Mouse (Mus musculus) embryonic facial prominence, embryonic 11.5 days (tissue): ENCODE measurements at regions not wholly inside any gene's neighbourhood (a gene's known extent, or its start where the extent isn't known, plus 50 kb on each side); places are given as distances from the start of the nearest gene placed in this dataset.

Experiments used
- ATAC-seq: fragments of 200-750 bp; cut with Nextera tagmentation; replicated peaks from 2 replicates; pipeline ENCODE4 v1.8.0; 2017; ENCODE audit warnings: low read depth; ENCODE audit not compliant: insufficient number of reproducible peaks, low FRiP score, low TSS enrichment
- DNase-seq: peaks from one replicate; pipeline ENCODE4 v3.0.0-alpha.2; 2015; ENCODE audit warnings: low spot score
- H3K27ac ChIP-seq: fragments of 300-500 bp; sonication (generic); replicated peaks from 2 replicates; pipeline ENCODE4 v1.5.1; 2014; ENCODE audit warnings: mild to moderate bottlenecking, low read depth, low read length, control low read depth
- H3K27me3 ChIP-seq: fragments of 300-500 bp; sonication (generic); 2 replicates; pipeline ENCODE4 v1.6.1; 2014; ENCODE audit warnings: mild to moderate bottlenecking, low read length, moderate library complexity, mixed read lengths; ENCODE audit not compliant: control insufficient read depth, insufficient read depth
- H3K36me3 ChIP-seq: fragments of 300-500 bp; sonication (generic); replicated peaks from 2 replicates; pipeline ENCODE4 v1.6.1; 2014; ENCODE audit warnings: low read depth, mild to moderate bottlenecking, low read length, moderate library complexity, mixed read lengths; ENCODE audit not compliant: control insufficient read depth, insufficient read depth
- H3K4me1 ChIP-seq: fragments of 300-500 bp; sonication (generic); 2 replicates; pipeline ENCODE4 v1.6.1; 2014; ENCODE audit warnings: low read length, mixed read lengths; ENCODE audit not compliant: control insufficient read depth, insufficient read depth
- H3K4me2 ChIP-seq: fragments of 300-500 bp; sonication (generic); 2 replicates; pipeline ENCODE4 v1.6.1; 2014; ENCODE audit warnings: low read depth, mild to moderate bottlenecking, control low read depth, low read length, moderate library complexity
- H3K4me3 ChIP-seq: fragments of 300-500 bp; sonication (generic); 2 replicates; pipeline ENCODE4 v1.5.1; 2014; ENCODE audit warnings: low read depth, low read length, control low read depth
- H3K9ac ChIP-seq: fragments of 300-500 bp; sonication (generic); replicated peaks from 2 replicates; pipeline ENCODE4 v1.6.1; 2014; ENCODE audit warnings: mild to moderate bottlenecking, control low read depth, low read length
- H3K9me3 ChIP-seq: fragments of 300-500 bp; sonication (generic); replicated peaks from 2 replicates; pipeline ENCODE4 v1.6.1; 2016; ENCODE audit warnings: mild to moderate bottlenecking, low read length, inconsistent platforms, mixed read lengths; ENCODE audit not compliant: control insufficient read depth
- WGBS: fragments of 180-500 bp; shearing (Covaris S2); extraction: QIAGEN DNeasy Blood & Tissue Kit; methylation state at CpG from one replicate; pipeline ENCODE4 v1.1.7; 2014; 5-methylcytosine and 5-hydroxymethylcytosine counted together

DNA sequence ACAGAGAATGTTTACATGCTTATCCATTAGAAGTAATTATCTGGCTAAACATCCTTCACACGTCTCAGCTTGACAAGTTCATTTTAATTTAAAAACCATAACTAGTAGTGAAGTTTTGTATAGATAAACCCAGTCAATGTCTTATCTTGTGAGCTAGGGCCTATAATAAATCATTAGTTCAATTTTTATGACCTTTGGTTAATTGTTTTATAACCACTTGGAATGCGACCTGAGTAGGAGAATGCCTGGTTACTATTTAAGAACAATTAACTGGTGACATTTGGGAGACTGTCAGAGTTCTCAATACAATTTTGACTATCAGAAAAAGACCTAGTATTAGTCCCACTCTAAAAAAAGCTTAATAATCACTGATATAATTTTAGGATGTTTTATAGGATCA, 813.6 kb downstream of the Gm9008 start:
- Histone ChIP-seq H3K27me3 (no peaks in the 10 kb centered on the region), H3K27ac (no peak overlapping the region), H3K4me1 (no peaks in the 10 kb centered on the region), H3K36me3 (no peaks in the 10 kb centered on the region), H3K9me3 (no peaks in the 10 kb centered on the region), H3K9ac (no peak overlapping the region), H3K4me2 (no peak overlapping the region), H3K4me3 (no peak overlapping the region)
- 79% methylated on average over 2 of the region's 2 CpGs for WGBS
- DNase-seq (no peak), ATAC-seq (no peak)

GRCm38 (mm10) chr6:75644363-75644720, 853.2 kb downstream of the Gm9008 start:
- Histone ChIP-seq H3K27me3 (no peaks in the 10 kb centered on the region), H3K4me3 (no peak overlapping the region), H3K36me3 (no peaks in the 10 kb centered on the region), H3K9me3 (no peaks in the 10 kb centered on the region), H3K4me1 (no peaks in the 10 kb centered on the region), H3K27ac (no peak overlapping the region), H3K4me2 (no peak overlapping the region), H3K9ac (no peak overlapping the region)
- 83% methylated on average over 2 of the region's 2 CpGs for WGBS
- ATAC-seq, result no peak
- no peak for DNase-seq

- no peak overlapping the region for H3K27ac ChIP-seq
- no peaks in the 10 kb centered on the region for H3K4me1 ChIP-seq
- WGBS, result 67% methylated on average over 2 of the region's 2 CpGs
- H3K27me3 ChIP-seq, result no peaks in the 10 kb centered on the region
- no peaks in the 10 kb centered on the region for H3K9me3 ChIP-seq
- no peak overlapping the region for H3K4me2 ChIP-seq
- no peak overlapping the region for H3K9ac ChIP-seq
- no peaks in the 10 kb centered on the region for H3K36me3 ChIP-seq
- DNase-seq, result no peak
- no peak overlapping the region for H3K4me3 ChIP-seq
- ATAC-seq, result no peak
These were observed 853.8 kb downstream of the Gm9008 start for GRCm38 (mm10) chr6:75643581-75644362.

DNA sequence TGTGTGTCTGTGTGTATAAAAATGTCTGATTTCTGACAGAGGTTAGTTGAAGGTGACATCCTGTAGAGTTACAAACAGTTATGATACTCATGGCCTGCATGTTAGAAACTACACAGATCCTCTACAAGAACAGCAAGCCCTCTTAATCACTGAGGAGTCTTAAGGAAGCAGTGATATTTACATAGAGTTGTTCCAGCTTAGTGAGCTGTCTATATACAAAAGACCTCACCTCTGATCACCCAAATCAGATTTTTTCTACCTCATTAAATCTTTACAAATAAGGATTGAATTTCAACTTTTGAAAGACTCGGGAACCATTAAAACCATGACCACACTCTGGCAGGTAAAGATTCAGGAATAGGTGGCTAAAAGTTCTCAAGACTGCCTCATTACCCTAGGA, 861.5 kb downstream of the Gm9008 start:
- WGBS, result 62% methylated on average over 1 of the region's 1 CpGs
- no peak for ATAC-seq

DNA sequence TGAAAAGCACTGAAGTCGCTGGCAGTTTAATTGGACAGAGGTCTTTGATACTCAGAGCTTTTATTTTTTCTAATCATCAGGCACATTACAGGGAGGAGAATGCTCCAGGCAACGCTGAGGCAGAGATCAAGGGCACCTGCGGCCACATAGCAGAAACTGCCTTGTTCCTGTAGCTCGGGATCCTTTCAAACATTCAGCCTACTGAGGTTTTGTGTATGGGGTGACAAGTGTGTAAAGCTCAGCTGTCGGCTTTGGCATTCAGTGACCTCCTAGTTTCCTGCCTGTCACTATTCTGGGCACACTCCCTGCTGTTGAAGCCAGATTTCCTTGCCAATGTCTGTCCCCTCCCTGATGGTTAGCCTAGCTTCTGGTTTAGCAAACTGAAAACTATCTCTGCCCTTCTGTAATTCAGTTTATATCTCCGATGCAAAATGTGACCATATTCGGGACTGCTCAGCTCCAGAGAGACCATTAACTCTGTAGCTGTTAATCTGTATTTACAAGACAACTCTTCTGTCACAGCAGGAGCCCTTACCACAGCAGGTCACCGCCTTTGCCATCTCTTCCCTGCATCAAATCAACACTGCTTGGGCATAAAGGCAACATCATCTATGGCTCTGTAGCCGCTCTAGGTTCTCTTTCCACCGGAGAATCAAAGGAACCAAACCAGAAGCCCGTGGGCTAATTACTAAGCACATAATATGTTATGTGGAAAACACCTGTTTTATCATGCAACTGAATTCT, 894.9 kb downstream of the Gm9008 start:
- no peak overlapping the region for H3K4me2 ChIP-seq
- 11% methylated on average over 11 of the region's 11 CpGs for WGBS
- no peaks in the 10 kb centered on the region for H3K9me3 ChIP-seq
- H3K36me3 ChIP-seq, result no peaks in the 10 kb centered on the region
- ATAC-seq (no peak; the same call in 1 of the 2 replicates), DNase-seq (peak; percentile 9)
- H3K4me3 ChIP-seq, result no peak overlapping the region
- H3K4me1 ChIP-seq, result no peaks in the 10 kb centered on the region
- H3K27me3 ChIP-seq, result no peaks in the 10 kb centered on the region
- H3K27ac ChIP-seq, result no peak overlapping the region
- no peak overlapping the region for H3K9ac ChIP-seq

More for the DNA sequence above, 861.5 kb downstream of the Gm9008 start:
- no peaks in the 10 kb centered on the region for H3K9me3 ChIP-seq
- no peak overlapping the region for H3K4me3 ChIP-seq
- no peak overlapping the region for H3K4me2 ChIP-seq
- H3K27me3 ChIP-seq, result no peaks in the 10 kb centered on the region
- no peak overlapping the region for H3K27ac ChIP-seq
- no peak overlapping the region for H3K9ac ChIP-seq
- H3K36me3 ChIP-seq, result no peaks in the 10 kb centered on the region
- no peak for DNase-seq
- H3K4me1 ChIP-seq, result no peaks in the 10 kb centered on the region

DNA sequence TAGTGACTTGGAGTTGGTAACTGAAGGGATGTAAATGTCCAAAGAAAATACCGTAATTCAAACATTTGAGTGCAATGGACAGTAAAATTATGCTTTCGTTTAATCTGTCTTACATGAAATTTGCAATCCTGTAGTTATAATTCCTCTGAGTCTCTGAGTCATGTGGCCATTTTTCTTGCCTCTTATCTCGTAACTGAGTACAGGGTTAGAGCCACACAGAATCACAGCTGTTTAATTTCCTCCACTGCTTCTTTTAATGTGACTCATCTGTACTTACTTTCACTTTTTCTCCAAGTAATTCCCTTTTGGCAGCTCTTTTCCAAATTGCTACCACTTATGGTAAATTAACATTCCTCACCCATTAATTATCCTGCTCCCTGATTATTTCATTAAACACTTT, 939.2 kb downstream of the Gm9008 start:
- Histone ChIP-seq H3K9me3 (no peaks in the 10 kb centered on the region), H3K27ac (no peak overlapping the region), H3K4me1 (no peaks in the 10 kb centered on the region), H3K36me3 (no peaks in the 10 kb centered on the region), H3K4me2 (no peak overlapping the region), H3K9ac (no peak overlapping the region), H3K27me3 (no peaks in the 10 kb centered on the region), H3K4me3 (no peak overlapping the region)
- ATAC-seq (no peak), DNase-seq (no peak)
- WGBS, result 72% methylated on average over 3 of the region's 3 CpGs

DNA sequence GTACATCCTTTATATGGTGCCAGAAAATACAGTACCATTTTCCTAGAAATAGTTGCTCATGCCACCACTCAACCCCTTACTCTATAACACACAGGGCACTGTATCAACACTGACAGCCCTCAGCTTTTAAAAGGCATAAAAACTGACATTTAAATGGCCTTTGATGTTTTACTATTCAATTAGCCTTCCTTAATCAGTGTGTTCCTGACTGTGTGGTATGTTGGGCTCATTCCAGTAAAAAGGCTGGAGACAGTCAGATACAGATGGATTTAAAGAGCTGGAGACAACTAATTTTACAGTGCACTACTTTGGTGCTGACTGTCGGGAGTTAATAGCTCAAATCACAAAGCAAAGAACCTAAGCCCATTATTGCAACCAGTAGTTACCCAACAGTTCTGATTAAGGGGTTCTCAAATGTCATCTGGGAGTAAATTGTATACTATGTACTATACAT, 955.3 kb downstream of the Gm9008 start:
- Histone ChIP-seq H3K4me3 (no peak overlapping the region), H3K9me3 (no peaks in the 10 kb centered on the region), H3K9ac (no peak overlapping the region), H3K36me3 (no peaks in the 10 kb centered on the region), H3K27ac (no peak overlapping the region), H3K4me1 (no peaks in the 10 kb centered on the region), H3K4me2 (no peak overlapping the region), H3K27me3 (no peaks in the 10 kb centered on the region)
- ATAC-seq, result 0 out of 2 replicates have a peak, but pooled peaks have one; percentile 29
- no peak for DNase-seq
- WGBS, result 49% methylated on average over 1 of the region's 1 CpGs

DNA sequence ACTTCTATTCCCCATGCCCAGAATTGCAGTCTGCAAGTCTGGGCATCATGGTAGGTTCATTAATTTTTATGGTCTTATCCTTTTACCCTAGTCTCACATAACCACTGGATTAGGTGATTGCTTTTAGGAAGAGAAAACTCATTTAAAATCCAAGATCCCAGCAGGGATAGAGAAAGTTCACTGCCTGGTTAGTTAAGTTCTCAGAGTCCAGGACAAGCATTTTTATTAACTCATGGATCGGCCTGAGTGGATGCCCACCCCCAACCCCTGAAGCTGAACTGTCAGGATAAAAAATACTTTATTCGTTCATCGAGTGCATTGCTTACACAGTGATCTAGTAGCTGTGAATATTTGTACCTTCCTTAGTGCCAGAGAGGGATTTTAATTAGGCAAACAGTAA, 957.9 kb downstream of the Gm9008 start:
- H3K27me3 ChIP-seq, result no peaks in the 10 kb centered on the region
- H3K27ac ChIP-seq, result no peak overlapping the region
- no peaks in the 10 kb centered on the region for H3K36me3 ChIP-seq
- ATAC-seq (no peak), DNase-seq (no peak)
- 90% methylated on average over 3 of the region's 3 CpGs for WGBS
- H3K4me1 ChIP-seq, result no peaks in the 10 kb centered on the region
- H3K4me3 ChIP-seq, result no peak overlapping the region
- no peaks in the 10 kb centered on the region for H3K9me3 ChIP-seq
- no peak overlapping the region for H3K9ac ChIP-seq
- no peak overlapping the region for H3K4me2 ChIP-seq
